Mouse (Mus musculus) limb, embryonic 15.5 days (tissue): ENCODE measurements around the gene Unc80. TPM values are rescaled to one million over a fixed set of nuclear protein-coding genes. Genes with fewer than 3 reads are reported as not detected.
A peak's percentile ranks its signal among the peaks of the same experiment; 100 is the strongest.

Source experiments
- ATAC-seq: fragments of 200-750 bp; cut with Nextera tagmentation; 2 replicates; pipeline ENCODE4 v1.8.0; 2017; ENCODE audit warnings: low read depth, moderate TSS enrichment; ENCODE audit not compliant: insufficient number of reproducible peaks, low FRiP score, low TSS enrichment
- H3K27ac ChIP-seq: fragments of 300-500 bp; sonication (generic); 2 replicates; pipeline ENCODE4 v1.5.1; 2015; ENCODE audit warnings: moderate library complexity, mild to moderate bottlenecking, inconsistent platforms
- H3K27me3 ChIP-seq: fragments of 300-500 bp; sonication (generic); 2 replicates; pipeline ENCODE4 v1.6.1; 2015; ENCODE audit warnings: inconsistent platforms
- H3K36me3 ChIP-seq: fragments of 300-500 bp; sonication (generic); 2 replicates; pipeline ENCODE4 v1.6.1; 2015; ENCODE audit warnings: inconsistent platforms
- H3K4me1 ChIP-seq: fragments of 300-500 bp; sonication (generic); 2 replicates; pipeline ENCODE4 v1.6.1; 2015; ENCODE audit warnings: inconsistent platforms
- H3K4me2 ChIP-seq: fragments of 300-500 bp; sonication (generic); 2 replicates; pipeline ENCODE4 v1.6.1; 2015; ENCODE audit warnings: mild to moderate bottlenecking, inconsistent platforms
- H3K4me3 ChIP-seq: fragments of 300-500 bp; sonication (generic); 2 replicates; pipeline ENCODE4 v1.5.1; 2015; ENCODE audit warnings: mild to moderate bottlenecking, inconsistent platforms
- H3K9ac ChIP-seq: fragments of 300-500 bp; sonication (generic); 2 replicates; pipeline ENCODE4 v1.6.1; 2015; ENCODE audit warnings: inconsistent platforms
- H3K9me3 ChIP-seq: fragments of 300-500 bp; sonication (generic); 2 replicates; pipeline ENCODE4 v1.6.1; 2016; ENCODE audit warnings: inconsistent platforms
- WGBS: fragments of 180-500 bp; shearing (Covaris S2); methylation state at CpG from one replicate; pipeline ENCODE4 v1.1.7; 2015; 5-methylcytosine and 5-hydroxymethylcytosine counted together
- polyA plus RNA-seq: library from polyadenylated mRNA; unstranded; fragments of >200 nt; fragmentation: Nextera tagmentation; extraction: Ambion mirVana; gene quantifications from 2 replicates; pipeline ENCODE4 v1.2.1, GENCODE M21; 2015

Unc80 gene
- polyA plus RNA-seq, 1 experiment from 2014 or later: 0.12 TPM

DNA sequence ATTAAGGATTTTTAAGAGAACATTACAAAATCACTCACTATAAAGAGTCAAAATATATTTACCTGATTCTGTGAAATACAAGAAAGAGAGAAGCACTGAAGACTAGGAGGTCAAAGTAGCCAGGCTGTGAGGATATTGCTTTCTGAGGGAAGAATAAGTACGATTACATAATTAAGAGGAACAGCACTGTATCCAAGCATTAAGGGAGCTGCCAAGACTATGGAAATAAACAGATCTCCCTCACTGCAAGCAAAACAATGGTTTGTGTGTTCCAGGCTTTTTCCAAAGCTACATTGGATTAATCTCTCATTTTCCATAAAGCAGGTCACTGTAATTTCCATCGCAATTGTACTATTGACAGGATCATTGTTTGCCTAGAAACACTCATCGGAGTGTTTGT, 14.6 kb downstream of the Unc80 start:
- Histone ChIP-seq H3K36me3 (no peaks in the 10 kb centered on the region), H3K27me3 (no peaks in the 10 kb centered on the region), H3K4me2 (no peak overlapping the region), H3K9me3 (no peaks in the 10 kb centered on the region), H3K4me3 (no peak overlapping the region), H3K27ac (no peak overlapping the region), H3K9ac (no peak overlapping the region), H3K4me1 (no peaks in the 10 kb centered on the region)
- 83% methylated on average over 3 of the region's 3 CpGs for WGBS
- ATAC-seq: no peak

DNA sequence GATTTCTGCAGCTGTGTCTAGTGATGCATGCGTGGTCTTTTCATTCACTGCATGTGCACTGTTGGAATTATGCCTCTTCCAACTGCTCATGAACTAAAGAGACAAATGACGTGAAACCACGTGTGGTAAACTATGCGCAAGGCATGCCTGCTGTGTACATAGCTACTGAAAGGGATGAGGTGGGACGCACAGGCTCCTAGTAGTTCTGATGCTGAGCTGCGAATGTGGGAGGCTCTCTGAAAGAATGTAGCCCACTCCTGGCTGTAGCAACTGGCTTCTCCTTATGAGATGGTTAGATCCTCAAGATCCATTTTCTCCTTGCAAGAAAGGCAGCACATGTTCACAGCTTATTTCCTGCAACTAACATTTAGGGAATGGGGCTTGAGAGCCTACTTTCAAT, 24.9 kb downstream of the Unc80 start:
- no peaks in the 10 kb centered on the region for H3K36me3 ChIP-seq
- no peaks in the 10 kb centered on the region for H3K27me3 ChIP-seq
- no peak overlapping the region for H3K9ac ChIP-seq
- H3K9me3 ChIP-seq: no peaks in the 10 kb centered on the region
- no peak overlapping the region for H3K4me2 ChIP-seq
- ATAC-seq: no peak
- H3K4me3 ChIP-seq: no peak overlapping the region
- H3K4me1 ChIP-seq: no peaks in the 10 kb centered on the region
- H3K27ac ChIP-seq: no peak overlapping the region
- WGBS: 81% methylated on average over 6 of the region's 6 CpGs

DNA sequence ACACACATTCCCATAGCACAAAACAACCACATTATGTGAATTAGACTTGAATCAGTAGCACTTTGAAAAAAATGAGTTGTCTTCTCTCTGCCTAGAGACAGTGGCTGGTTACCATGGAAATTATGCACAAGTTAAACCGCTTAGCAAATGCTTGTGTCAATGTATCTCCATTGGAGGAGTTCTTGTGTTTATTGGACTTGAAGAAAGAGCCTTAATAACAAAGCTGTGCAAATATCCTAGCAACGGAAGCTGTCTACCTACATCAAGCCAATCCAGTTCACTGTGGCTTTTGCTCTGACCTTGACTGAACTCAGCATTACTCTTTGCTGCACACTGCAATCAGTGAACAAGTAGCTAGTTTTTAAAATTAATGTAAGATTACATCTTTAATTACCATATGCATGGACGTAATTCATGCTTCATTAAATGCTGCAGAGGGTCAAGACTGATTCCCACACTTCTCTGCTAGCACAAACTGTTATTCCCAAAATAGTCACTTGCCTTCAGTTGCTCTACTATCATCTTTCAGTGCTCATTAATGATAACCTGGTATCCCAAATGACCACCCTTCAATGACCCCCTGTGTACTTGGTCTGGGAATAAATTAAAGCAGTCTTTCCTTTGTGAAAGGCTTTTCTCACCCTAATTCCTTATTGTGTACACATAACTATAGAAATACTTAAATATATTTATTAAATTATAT, 27.3 kb downstream of the Unc80 start:
- Histone ChIP-seq H3K36me3 (no peaks in the 10 kb centered on the region), H3K27ac (no peak overlapping the region), H3K4me1 (no peaks in the 10 kb centered on the region), H3K4me3 (no peak overlapping the region), H3K9ac (no peak overlapping the region), H3K27me3 (no peaks in the 10 kb centered on the region), H3K9me3 (no peaks in the 10 kb centered on the region), H3K4me2 (no peak overlapping the region)
- ATAC-seq: no peak
- 81% methylated on average over 3 of the region's 3 CpGs for WGBS

DNA sequence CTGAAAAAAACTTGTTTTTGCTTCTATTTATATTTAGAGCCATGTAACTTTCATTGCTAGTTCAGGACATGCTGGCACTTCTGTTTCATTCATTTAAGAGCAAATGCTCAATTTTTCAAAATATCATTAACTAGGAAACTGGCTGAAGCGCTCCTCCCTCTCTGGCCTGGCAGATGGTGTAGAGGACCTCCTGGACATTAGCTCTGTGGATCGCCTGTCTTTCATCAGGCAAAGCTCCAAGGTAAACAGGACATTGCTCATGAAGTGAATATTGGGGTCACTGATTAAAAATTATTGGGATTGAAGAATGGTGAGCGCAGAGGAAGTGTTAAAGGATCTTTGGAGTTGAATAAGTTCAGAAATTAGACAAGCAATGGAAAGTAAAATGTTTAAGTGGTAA, 82.6 kb downstream of the Unc80 start:
- Histone ChIP-seq H3K9me3 (no peaks in the 10 kb centered on the region), H3K4me2 (no peak overlapping the region), H3K36me3 (no peaks in the 10 kb centered on the region), H3K4me1 (no peaks in the 10 kb centered on the region), H3K27ac (no peak overlapping the region), H3K27me3 (no peaks in the 10 kb centered on the region), H3K9ac (no peak overlapping the region), H3K4me3 (no peak overlapping the region)
- no peak for ATAC-seq
- 78% methylated on average over 3 of the region's 3 CpGs for whole genome bisulfite sequencing

DNA sequence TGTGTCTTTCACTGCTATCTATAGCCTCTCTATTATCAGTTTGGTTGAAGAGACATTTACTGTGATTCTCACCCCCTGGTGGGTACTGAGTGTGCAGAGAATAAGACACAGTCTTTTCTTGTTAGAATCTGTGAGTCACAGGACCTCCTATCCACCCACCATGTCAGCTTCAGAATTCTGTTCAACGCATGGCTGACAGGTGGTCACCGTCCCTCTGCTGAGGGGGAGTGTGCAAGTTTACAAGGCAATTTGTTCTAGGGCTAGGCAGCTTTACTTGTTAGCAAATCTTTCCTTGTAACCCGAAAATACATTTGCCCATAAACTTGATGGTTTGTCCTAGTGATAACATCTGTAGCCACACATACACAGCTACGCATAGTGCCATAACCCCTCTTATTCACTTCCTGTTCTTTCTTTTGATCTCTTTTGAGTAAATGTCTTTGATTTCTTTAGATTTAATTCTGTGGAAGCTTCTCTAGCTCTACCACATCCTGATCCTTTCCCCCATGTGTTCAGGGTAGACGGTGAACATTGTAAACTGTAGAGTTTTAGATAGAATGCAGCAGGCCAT, 84.3 kb downstream of the Unc80 start:
- H3K27ac ChIP-seq: no peak overlapping the region
- H3K4me2 ChIP-seq: no peak overlapping the region
- H3K4me3 ChIP-seq: no peak overlapping the region
- ATAC-seq: no peak
- 31% methylated on average over 5 of the region's 5 CpGs for WGBS
- H3K4me1 ChIP-seq: no peaks in the 10 kb centered on the region
- no peak overlapping the region for H3K9ac ChIP-seq
- H3K27me3 ChIP-seq: no peaks in the 10 kb centered on the region
- H3K9me3 ChIP-seq: no peaks in the 10 kb centered on the region
- H3K36me3 ChIP-seq: no peaks in the 10 kb centered on the region

DNA sequence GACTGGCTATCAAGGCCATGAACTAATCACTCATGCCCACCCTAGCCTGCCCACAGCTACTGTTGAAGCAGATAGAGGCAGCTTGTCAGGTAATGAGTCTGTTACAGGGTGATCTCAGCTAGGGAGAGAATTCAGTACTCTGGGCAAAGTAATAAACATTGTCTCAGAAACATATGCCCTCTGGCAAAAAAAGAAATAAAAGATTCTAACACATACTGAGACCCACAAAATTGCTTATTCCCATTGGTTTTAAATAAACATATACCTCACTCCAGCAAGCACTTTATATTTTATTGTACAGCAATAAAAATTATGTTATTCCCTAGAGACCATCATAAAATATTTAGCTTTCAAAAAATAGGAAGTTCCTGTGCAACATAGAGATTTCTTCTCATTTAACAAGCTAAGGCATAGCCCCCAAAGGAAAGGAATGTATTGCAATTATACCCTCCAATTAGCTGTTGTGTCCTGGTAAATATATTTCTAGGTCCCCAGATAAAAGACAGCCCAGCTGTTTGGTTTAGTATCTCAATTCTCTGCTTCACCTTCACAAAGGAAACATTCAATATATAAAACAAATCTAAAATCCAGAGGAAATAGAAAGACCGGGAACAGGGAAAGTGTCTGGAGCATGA, 93.6 kb downstream of the Unc80 start:
- Histone ChIP-seq H3K9ac (no peak overlapping the region), H3K27me3 (no peaks in the 10 kb centered on the region), H3K9me3 (no peaks in the 10 kb centered on the region), H3K4me3 (no peak overlapping the region), H3K4me2 (no peak overlapping the region), H3K27ac (no peak overlapping the region), H3K36me3 (no peaks in the 10 kb centered on the region), H3K4me1 (peaks cover 2% of the 10 kb centered on the region; the same call in 1 of the 2 replicates)
- no peak for ATAC-seq
- 24% methylated on average over 1 of the region's 1 CpGs for WGBS

DNA sequence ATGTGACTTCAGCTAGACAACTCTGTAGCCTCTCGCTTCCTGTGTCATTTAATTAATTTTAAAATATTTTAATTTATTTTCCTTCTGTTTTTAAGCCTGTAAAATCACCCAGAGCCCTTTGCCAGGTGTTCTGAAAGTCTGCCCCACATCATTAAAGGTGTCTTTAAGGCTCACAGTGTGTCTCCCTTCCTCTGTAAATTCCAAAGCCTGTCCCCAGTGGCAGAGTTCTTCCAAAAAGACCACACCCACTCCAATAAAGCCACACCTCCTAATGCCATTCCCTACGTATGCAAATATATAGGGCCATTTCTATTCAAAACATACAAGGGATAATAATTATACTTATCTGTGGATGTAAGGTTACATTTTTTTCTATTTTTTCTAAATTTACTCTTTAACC, 94.2 kb downstream of the Unc80 start:
- WGBS: 20% methylated on average over 2 of the region's 2 CpGs
- H3K27me3 ChIP-seq: no peaks in the 10 kb centered on the region
- H3K4me3 ChIP-seq: no peak overlapping the region
- H3K9ac ChIP-seq: no peak overlapping the region
- H3K9me3 ChIP-seq: no peaks in the 10 kb centered on the region
- H3K36me3 ChIP-seq: no peaks in the 10 kb centered on the region
- no peak overlapping the region for H3K4me2 ChIP-seq
- ATAC-seq: no peak
- no peak overlapping the region for H3K27ac ChIP-seq
- peaks cover 2% of the 10 kb centered on the region; the same call in 1 of the 2 replicates for H3K4me1 ChIP-seq

DNA sequence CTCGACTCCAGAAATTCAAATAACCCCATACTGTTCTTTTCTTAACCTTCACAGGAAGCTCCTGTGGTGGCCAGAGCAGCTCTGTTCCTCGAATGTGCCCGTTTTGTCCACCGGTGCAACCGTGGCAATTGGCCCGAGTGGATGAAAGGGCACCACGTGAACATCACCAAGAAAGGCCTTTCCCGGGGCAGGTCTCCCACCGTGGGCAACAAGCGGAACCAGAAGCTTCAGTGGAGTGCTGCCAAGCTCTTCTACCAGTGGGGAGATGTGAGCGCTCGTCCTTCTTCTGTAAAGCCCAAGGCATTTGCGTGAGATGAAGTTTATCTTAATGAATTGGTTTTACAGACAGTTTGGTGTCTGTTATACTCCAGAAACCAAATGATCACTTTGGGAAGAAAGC, 101.6 kb downstream of the Unc80 start:
- H3K27me3 ChIP-seq: no peaks in the 10 kb centered on the region
- H3K9me3 ChIP-seq: no peaks in the 10 kb centered on the region
- H3K4me2 ChIP-seq: no peak overlapping the region
- no peak for ATAC-seq
- H3K4me3 ChIP-seq: no peak overlapping the region
- H3K36me3 ChIP-seq: no peaks in the 10 kb centered on the region
- no peak overlapping the region for H3K9ac ChIP-seq
- no peak overlapping the region for H3K27ac ChIP-seq
- H3K4me1 ChIP-seq: no peaks in the 10 kb centered on the region
- 83% methylated on average over 13 of the region's 13 CpGs for WGBS

DNA sequence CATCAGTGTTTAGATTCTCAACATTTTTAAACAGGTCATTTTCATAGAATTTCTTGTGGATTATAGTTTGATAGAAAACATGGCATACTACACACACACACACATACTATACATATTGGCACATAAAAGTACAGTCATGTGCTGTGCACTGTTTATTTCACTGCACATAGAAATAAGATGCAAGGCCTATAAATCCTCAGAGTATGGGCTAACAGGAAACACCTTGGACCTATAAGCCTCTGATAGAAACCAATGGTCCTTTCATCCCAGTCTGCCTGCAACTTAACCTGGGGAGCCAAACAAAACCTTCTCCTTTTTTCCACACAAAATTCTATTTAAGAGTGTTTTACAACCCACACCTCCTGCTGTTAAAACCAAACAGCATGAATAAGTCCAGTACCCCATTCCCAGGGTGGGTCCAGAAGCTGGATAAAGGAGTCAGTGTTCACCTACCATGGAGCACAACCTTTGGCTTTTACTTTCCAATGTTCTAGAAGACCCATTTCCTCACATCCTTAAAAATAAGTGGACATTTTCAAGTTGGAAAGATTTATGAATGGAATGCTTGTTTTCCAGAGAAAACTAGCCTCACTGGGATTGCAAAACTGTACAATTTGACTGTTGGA, 129.1 kb downstream of the Unc80 start:
- Histone ChIP-seq H3K27ac (peak overlapping the region; percentile 38; the same call in 1 of the 2 replicates), H3K36me3 (no peaks in the 10 kb centered on the region), H3K27me3 (no peaks in the 10 kb centered on the region), H3K4me2 (no peak overlapping the region), H3K9me3 (no peaks in the 10 kb centered on the region), H3K9ac (no peak overlapping the region), H3K4me1 (no peaks in the 10 kb centered on the region), H3K4me3 (no peak overlapping the region)
- peak; percentile 72; the same call in 1 of the 2 replicates for ATAC-seq

DNA sequence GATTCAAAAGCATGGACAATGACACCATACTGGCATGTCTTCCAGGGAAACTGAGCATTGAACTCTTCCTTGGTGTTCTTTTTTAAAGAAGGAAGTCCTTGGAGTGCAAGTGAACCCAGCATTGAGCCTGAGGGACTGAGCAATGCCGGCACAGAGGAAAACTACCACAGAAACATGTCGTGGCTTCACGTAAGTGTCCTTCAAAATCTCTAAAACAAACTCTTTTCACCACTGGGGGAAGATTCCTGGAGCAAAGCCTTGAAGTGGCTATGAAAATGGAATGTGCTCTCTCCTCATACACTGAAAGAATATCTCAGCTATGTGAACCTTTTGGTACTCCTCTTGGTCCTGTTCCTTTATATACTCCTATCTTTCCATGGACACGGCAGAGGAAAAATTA, 140.1 kb downstream of the Unc80 start:
- H3K36me3 ChIP-seq: no peaks in the 10 kb centered on the region
- no peak overlapping the region for H3K4me2 ChIP-seq
- no peaks in the 10 kb centered on the region for H3K9me3 ChIP-seq
- no peak overlapping the region for H3K4me3 ChIP-seq
- H3K27ac ChIP-seq: no peak overlapping the region
- H3K4me1 ChIP-seq: no peaks in the 10 kb centered on the region
- H3K27me3 ChIP-seq: no peaks in the 10 kb centered on the region
- 85% methylated on average over 4 of the region's 4 CpGs for whole genome bisulfite sequencing
- H3K9ac ChIP-seq: no peak overlapping the region
- ATAC-seq: no peak

DNA sequence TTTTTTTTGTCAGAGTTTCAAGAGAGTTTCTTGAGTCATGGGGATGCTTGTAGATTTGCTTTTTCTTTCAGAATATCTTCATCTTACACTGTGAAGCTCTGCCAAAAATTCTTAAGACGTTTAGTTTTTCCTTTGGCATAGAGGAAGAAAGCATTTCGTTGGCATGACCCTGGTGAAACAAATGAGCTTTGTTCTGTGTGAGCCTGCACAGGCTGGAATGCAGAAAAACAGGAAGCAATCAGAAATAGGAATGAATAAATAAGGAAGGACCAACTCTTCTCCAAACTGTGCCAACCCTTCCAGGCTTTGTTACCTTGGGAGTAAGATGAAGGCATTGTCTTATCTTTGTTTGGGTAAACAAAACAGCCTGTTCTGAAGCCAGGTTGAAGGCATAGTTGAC, 149.0 kb downstream of the Unc80 start:
- no peak overlapping the region for H3K9ac ChIP-seq
- H3K27me3 ChIP-seq: no peaks in the 10 kb centered on the region
- no peak overlapping the region for H3K4me2 ChIP-seq
- no peaks in the 10 kb centered on the region for H3K36me3 ChIP-seq
- H3K27ac ChIP-seq: no peak overlapping the region
- no peaks in the 10 kb centered on the region for H3K9me3 ChIP-seq
- H3K4me3 ChIP-seq: no peak overlapping the region
- no peak for ATAC-seq
- no peaks in the 10 kb centered on the region for H3K4me1 ChIP-seq
- 28% methylated on average over 2 of the region's 2 CpGs for WGBS

DNA sequence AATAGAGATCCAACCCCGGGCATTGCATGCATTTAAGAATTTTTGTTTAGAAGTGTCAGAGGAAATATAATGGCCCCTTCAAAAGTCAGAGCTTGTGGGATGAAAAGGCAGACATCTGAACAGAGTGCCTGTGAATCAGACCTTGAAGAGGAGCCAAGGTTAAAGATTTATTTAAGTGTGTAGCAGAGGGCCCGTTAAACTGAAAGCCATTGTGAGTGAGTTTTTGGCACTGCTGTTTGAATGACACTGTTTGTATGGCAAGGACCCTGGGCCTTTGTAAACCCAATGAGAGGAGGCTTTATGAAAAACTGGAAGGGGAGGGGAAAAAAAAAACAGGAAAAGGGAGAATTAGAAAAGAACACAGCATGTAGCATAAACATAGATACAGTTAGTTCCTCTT, 170.0 kb downstream of the Unc80 start:
- 64% methylated on average over 2 of the region's 2 CpGs for WGBS
- no peak for ATAC-seq
- no peaks in the 10 kb centered on the region for H3K36me3 ChIP-seq
- H3K4me2 ChIP-seq: no peak overlapping the region
- H3K4me3 ChIP-seq: no peak overlapping the region
- H3K4me1 ChIP-seq: no peaks in the 10 kb centered on the region
- no peak overlapping the region for H3K27ac ChIP-seq
- H3K27me3 ChIP-seq: no peaks in the 10 kb centered on the region
- no peak overlapping the region for H3K9ac ChIP-seq
- no peaks in the 10 kb centered on the region for H3K9me3 ChIP-seq
